Mouse (Mus musculus) intestine, postnatal 0 days (tissue): Measurements from ENCODE around the gene Sik3. TPM values are rescaled to one million over a fixed set of nuclear protein-coding genes. Genes with fewer than 3 reads are reported as not detected.
"Not testable (repeated sequence)": the region's sequence is repeated elsewhere in the genome, so short reads cannot be mapped to it uniquely, and the experiment has no call there.

Experiments
- ATAC-seq: fragments of 200-750 bp; cut with Nextera tagmentation; 2 replicates; pipeline ENCODE4 v1.8.0; 2017; ENCODE audit warnings: mild to moderate bottlenecking, moderate TSS enrichment, moderate library complexity
- H3K27ac ChIP-seq: fragments of 300-500 bp; sonication (generic); 2 replicates; pipeline ENCODE4 v1.5.1; 2014; ENCODE audit warnings: mild to moderate bottlenecking, low read depth, low read length, moderate library complexity
- H3K27me3 ChIP-seq: fragments of 300-500 bp; sonication (generic); replicated peaks from 2 replicates; pipeline ENCODE4 v1.6.1; 2014; ENCODE audit warnings: low read length, mixed read lengths; ENCODE audit not compliant: control insufficient read depth, insufficient read depth
- H3K36me3 ChIP-seq: fragments of 300-500 bp; sonication (generic); 2 replicates; pipeline ENCODE4 v1.6.1; 2014; ENCODE audit warnings: mild to moderate bottlenecking, moderate library complexity; ENCODE audit not compliant: control insufficient read depth, insufficient read depth
- H3K4me1 ChIP-seq: fragments of 300-500 bp; sonication (generic); replicated peaks from 2 replicates; pipeline ENCODE4 v1.6.1; 2014; ENCODE audit warnings: antibody characterized with exemption, low read length, mixed read lengths; ENCODE audit not compliant: control insufficient read depth, insufficient read depth
- H3K4me2 ChIP-seq: fragments of 300-500 bp; sonication (generic); replicated peaks from 2 replicates; pipeline ENCODE4 v1.6.1; 2014; ENCODE audit warnings: low read depth, mild to moderate bottlenecking, moderate library complexity
- H3K4me3 ChIP-seq: fragments of 300-500 bp; sonication (generic); 2 replicates; pipeline ENCODE4 v1.5.1; 2014; ENCODE audit warnings: low read depth, low read length
- H3K9ac ChIP-seq: fragments of 300-500 bp; sonication (generic); 2 replicates; pipeline ENCODE4 v1.6.1; 2014; ENCODE audit warnings: mild to moderate bottlenecking, low read depth, low read length
- H3K9me3 ChIP-seq: fragments of 300-500 bp; sonication (generic); 2 replicates; pipeline ENCODE4 v1.6.1; 2016; ENCODE audit warnings: mixed run types; ENCODE audit not compliant: control insufficient read depth
- CTCF ChIP-seq: sonication (generic); IDR thresholded peaks from 2 replicates; pipeline ENCODE4 v1.5.1; 2016; ENCODE audit warnings: low read depth, mild to moderate bottlenecking, control low read depth, antibody characterized with exemption, moderate library complexity
- WGBS: fragments of 180-500 bp; shearing (Covaris S2); extraction: QIAGEN DNeasy Blood & Tissue Kit; methylation state at CpG from one replicate; pipeline ENCODE4 v1.1.7; 2014; 5-methylcytosine and 5-hydroxymethylcytosine counted together
- polyA plus RNA-seq: library from polyadenylated mRNA; unstranded; fragments of >200 nt; fragmentation: Nextera tagmentation; extraction: Ambion mirVana; gene quantifications from 2 replicates; pipeline ENCODE4 v1.2.1, GENCODE M21; 2015

The Sik3 gene
- polyA plus RNA-seq, 1 experiment from 2014 or later: 7.4 TPM

DNA sequence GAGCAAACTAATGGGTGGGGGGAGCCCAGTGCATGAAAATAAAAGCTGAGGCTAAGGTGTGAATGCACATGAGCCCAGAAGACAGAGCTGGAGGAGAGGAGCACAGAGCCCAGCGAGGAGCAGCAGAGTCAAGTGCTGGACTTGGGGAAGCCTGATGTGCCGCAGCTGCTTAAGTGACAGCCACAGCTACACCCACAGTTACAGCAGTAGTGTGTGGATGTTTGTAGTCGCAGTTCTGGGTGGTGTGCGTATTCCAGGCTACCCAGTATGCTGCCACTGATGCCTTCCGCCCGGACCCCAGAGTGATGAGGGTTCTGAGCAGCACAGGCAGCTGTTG, 139.1 kb downstream of the Sik3 start:
- H3K27me3 ChIP-seq: no peaks in the 10 kb centered on the region
- no peak for ATAC-seq
- H3K9ac ChIP-seq: no peak overlapping the region
- WGBS: 67% methylated on average over 6 of the region's 6 CpGs
- H3K4me3 ChIP-seq: no peak overlapping the region
- no peaks in the 10 kb centered on the region for H3K9me3 ChIP-seq
- no peak for TF ChIP-seq CTCF
- no peak overlapping the region for H3K4me2 ChIP-seq
- H3K36me3 ChIP-seq: no peaks in the 10 kb centered on the region
- H3K4me1 ChIP-seq: peaks cover 15% of the 10 kb centered on the region
- peak overlapping the region; percentile 50 for H3K27ac ChIP-seq

GRCm38 (mm10) chr9:46152067-46153015, 139.7 kb downstream of the Sik3 start:
- no peak overlapping the region for H3K27ac ChIP-seq
- no peak for TF ChIP-seq CTCF
- no peak overlapping the region for H3K4me3 ChIP-seq
- peaks cover 15% of the 10 kb centered on the region for H3K4me1 ChIP-seq
- WGBS: 77% methylated on average over 8 of the region's 8 CpGs
- no peak overlapping the region for H3K9ac ChIP-seq
- no peak overlapping the region for H3K4me2 ChIP-seq
- no peaks in the 10 kb centered on the region for H3K27me3 ChIP-seq
- no peaks in the 10 kb centered on the region for H3K9me3 ChIP-seq
- no peaks in the 10 kb centered on the region for H3K36me3 ChIP-seq
- no peak for ATAC-seq

DNA sequence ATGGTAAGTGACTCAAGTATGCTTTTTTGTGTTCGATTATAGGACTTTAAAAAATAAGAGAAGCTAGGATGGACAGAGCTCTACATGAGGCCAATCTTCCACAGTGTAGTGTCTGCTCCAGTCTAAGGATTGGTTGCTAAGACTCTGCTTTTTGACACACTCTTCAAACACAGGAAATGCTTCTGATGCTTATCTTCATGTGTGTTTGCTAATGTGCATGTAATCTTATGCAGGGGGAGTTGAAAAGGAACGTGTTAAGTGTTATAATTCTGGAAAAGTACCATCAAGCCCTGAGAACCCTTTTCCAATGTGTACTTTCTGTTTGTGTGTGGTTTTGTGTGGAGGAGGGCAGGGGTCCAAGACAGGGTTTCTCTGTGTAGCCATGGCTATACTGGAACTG, 141.8 kb downstream of the Sik3 start:
- H3K4me1 ChIP-seq: peaks cover 10% of the 10 kb centered on the region
- H3K36me3 ChIP-seq: no peaks in the 10 kb centered on the region
- no peaks in the 10 kb centered on the region for H3K27me3 ChIP-seq
- 42% methylated on average over 2 of the region's 2 CpGs for WGBS
- H3K4me3 ChIP-seq: no peak overlapping the region
- no peak overlapping the region for H3K9ac ChIP-seq
- no peak for ATAC-seq
- no peak for TF ChIP-seq CTCF
- no peak overlapping the region for H3K4me2 ChIP-seq
- H3K27ac ChIP-seq: no peak overlapping the region
- H3K9me3 ChIP-seq: no peaks in the 10 kb centered on the region

DNA sequence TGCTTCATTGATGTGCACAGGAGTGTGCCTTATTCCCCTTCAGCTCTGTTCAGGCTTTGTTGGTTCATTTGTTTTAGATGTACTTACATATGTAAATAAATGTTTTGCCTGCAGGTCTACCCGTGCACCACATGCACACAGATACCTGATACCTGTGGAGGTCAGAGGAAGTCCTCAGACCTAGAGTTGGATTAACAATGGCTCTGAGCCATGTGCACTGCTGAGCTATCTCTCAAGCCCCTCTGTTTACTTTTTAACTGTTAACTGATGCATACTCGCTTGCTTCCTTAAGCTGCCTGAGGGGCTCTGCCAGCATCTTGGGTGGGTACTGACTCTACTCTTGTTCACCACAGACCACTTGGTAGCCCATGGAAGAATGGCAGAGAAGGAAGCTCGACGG, 142.4 kb downstream of the Sik3 start:
- Histone ChIP-seq H3K9ac (no peak overlapping the region), H3K36me3 (no peaks in the 10 kb centered on the region), H3K9me3 (no peaks in the 10 kb centered on the region), H3K4me1 (peaks cover 10% of the 10 kb centered on the region), H3K4me2 (no peak overlapping the region), H3K27ac (no peak overlapping the region), H3K4me3 (no peak overlapping the region), H3K27me3 (no peaks in the 10 kb centered on the region)
- no peak for TF ChIP-seq CTCF
- 53% methylated on average over 4 of the region's 4 CpGs for WGBS
- ATAC-seq: no peak

DNA sequence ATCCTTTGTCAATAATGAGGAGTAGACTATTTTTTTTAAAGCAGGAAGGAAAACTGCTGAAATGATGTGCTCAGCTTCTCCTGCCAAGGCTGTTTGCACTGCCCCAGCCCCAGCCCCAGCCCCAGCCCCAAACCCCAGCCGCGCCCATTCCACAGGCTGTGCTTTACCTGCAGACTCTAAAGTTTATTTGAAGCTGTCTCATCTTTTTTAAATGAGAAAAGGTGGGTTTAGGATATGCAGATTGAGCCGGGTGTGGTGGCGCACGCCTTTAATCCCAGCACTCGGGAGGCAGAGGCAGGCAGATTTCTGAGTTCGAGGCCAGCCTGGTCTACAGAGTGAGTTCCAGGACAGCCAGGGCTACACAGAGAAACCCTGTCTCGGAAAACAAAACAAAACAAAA, 143.2 kb downstream of the Sik3 start:
- not testable (repeated sequence) for H3K36me3 ChIP-seq, H3K4me3 ChIP-seq, H3K27ac ChIP-seq, ATAC-seq, H3K27me3 ChIP-seq, H3K9me3 ChIP-seq, H3K4me2 ChIP-seq, H3K4me1 ChIP-seq, H3K9ac ChIP-seq
- 92% methylated on average over 8 of the region's 8 CpGs for WGBS

- no peak for TF ChIP-seq CTCF
- H3K27me3 ChIP-seq: no peaks in the 10 kb centered on the region
- ATAC-seq: no peak
- H3K4me1 ChIP-seq: no peaks in the 10 kb centered on the region
- H3K27ac ChIP-seq: peak overlapping the region; percentile 50; the same call in 1 of the 2 replicates
- H3K36me3 ChIP-seq: peaks cover 6% of the 10 kb centered on the region; the same call in 1 of the 2 replicates
- H3K9ac ChIP-seq: no peak overlapping the region
- H3K4me3 ChIP-seq: no peak overlapping the region
- H3K4me2 ChIP-seq: no peak overlapping the region
- WGBS: 74% methylated on average over 4 of the region's 4 CpGs
- no peaks in the 10 kb centered on the region for H3K9me3 ChIP-seq
Measured at GRCm38 (mm10) chr9:46156711-46157110, 144.1 kb downstream of the Sik3 start.
